Mouse (Mus musculus) midbrain, postnatal 0 days (tissue): ENCODE data around the gene Anapc2. TPM values are rescaled to one million over a fixed set of nuclear protein-coding genes. Genes with fewer than 3 reads are reported as not detected.

Experiments used
- ATAC-seq: fragments of 200-750 bp; cut with Nextera tagmentation; 2 replicates; pipeline ENCODE4 v1.8.0; 2017; ENCODE audit warnings: moderate number of reproducible peaks, mild to moderate bottlenecking, moderate TSS enrichment, moderate library complexity; ENCODE audit not compliant: low FRiP score
- DNase-seq: peaks from one replicate; pipeline ENCODE4 v3.0.0-alpha.2; 2015; ENCODE audit warnings: low spot score
- H3K27ac ChIP-seq: fragments of 300-500 bp; sonication (generic); 2 replicates; pipeline ENCODE4 v1.5.1; 2014; ENCODE audit warnings: low read depth, mild to moderate bottlenecking, low read length, mixed read lengths
- H3K27me3 ChIP-seq: fragments of 300-500 bp; sonication (generic); 2 replicates; pipeline ENCODE4 v1.6.1; 2014; ENCODE audit warnings: low read length, control low read depth, mixed read lengths; ENCODE audit not compliant: insufficient read depth
- H3K36me3 ChIP-seq: fragments of 300-500 bp; sonication (generic); 2 replicates; pipeline ENCODE4 v1.6.1; 2014; ENCODE audit warnings: low read length, control low read depth, mixed read lengths; ENCODE audit not compliant: insufficient read depth
- H3K4me1 ChIP-seq: fragments of 300-500 bp; sonication (generic); 2 replicates; pipeline ENCODE4 v1.6.1; 2014; ENCODE audit warnings: mild to moderate bottlenecking, control low read depth, antibody characterized with exemption, low read length, mixed read lengths; ENCODE audit not compliant: insufficient read depth
- H3K4me2 ChIP-seq: fragments of 300-500 bp; sonication (generic); 2 replicates; pipeline ENCODE4 v1.6.1; 2014; ENCODE audit warnings: low read depth, mild to moderate bottlenecking, low read length, mixed read lengths; ENCODE audit not compliant: poor library complexity, severe bottlenecking
- H3K4me3 ChIP-seq: fragments of 300-500 bp; sonication (generic); 2 replicates; pipeline ENCODE4 v1.5.1; 2014; ENCODE audit warnings: low read depth, mild to moderate bottlenecking, low read length, moderate library complexity
- H3K9ac ChIP-seq: fragments of 300-500 bp; sonication (generic); replicated peaks from 2 replicates; pipeline ENCODE4 v1.6.1; 2014; ENCODE audit warnings: mild to moderate bottlenecking, low read length, moderate library complexity, mixed read lengths; ENCODE audit not compliant: poor library complexity, severe bottlenecking
- H3K9me3 ChIP-seq: fragments of 300-500 bp; sonication (generic); 2 replicates; pipeline ENCODE4 v1.6.1; 2016; ENCODE audit warnings: low read length, control low read depth
- CTCF ChIP-seq: IDR thresholded peaks from 2 replicates; pipeline ENCODE4 v1.5.1; 2016; ENCODE audit warnings: antibody characterized with exemption, mild to moderate bottlenecking
- WGBS: fragments of 180-500 bp; shearing (Covaris S2); extraction: QIAGEN DNeasy Blood & Tissue Kit; methylation state at CpG from one replicate; pipeline ENCODE4 v1.1.7; 2014; 5-methylcytosine and 5-hydroxymethylcytosine counted together
- polyA plus RNA-seq: library from polyadenylated mRNA; unstranded; fragments of >200 nt; fragmentation: Nextera tagmentation; extraction: Ambion mirVana; gene quantifications from 2 replicates; pipeline ENCODE4 v1.2.1, GENCODE M21; 2015
- total RNA-seq: library from RNA; depleted of rRNA; stranded (reverse); fragments of >200 nt; gene quantifications from 2 replicates; pipeline ENCODE4 v1.2.3, GENCODE M21; 2014

The Anapc2 gene
- total and polyA plus RNA-seq, 2 experiments from 2014 or later: 35.0 to 103 TPM

- ATAC-seq: peak; percentile 31
These were observed 9.3 kb upstream of the Anapc2 start for GRCm38 (mm10) chr2:25262795-25263622.

GRCm38 (mm10) chr2:25263623-25264285 is 8.5 kb upstream of the Anapc2 start:
- Histone ChIP-seq H3K9me3 (no peaks in the 10 kb centered on the region), H3K27me3 (peaks cover 3% of the 10 kb centered on the region; the same call in 1 of the 2 replicates), H3K27ac (no peak overlapping the region), H3K36me3 (0 out of 2 replicates have a peak, but pooled peaks cover 7% of the 10 kb centered on the region), H3K4me1 (peaks cover 37% of the 10 kb centered on the region), H3K9ac (peak overlapping the region; percentile 65), H3K4me3 (peak overlapping the region; percentile 71), H3K4me2 (peak overlapping the region; percentile 100)
- DNase-seq: no peak
- no peak for ATAC-seq
- 23% methylated on average over 12 of the region's 12 CpGs for WGBS
- no peak for TF ChIP-seq CTCF

More at GRCm38 (mm10) chr2:25262795-25263622, 9.3 kb upstream of the Anapc2 start:
- Histone ChIP-seq H3K4me3 (peak overlapping the region; percentile 71), H3K4me2 (peak overlapping the region; percentile 100), H3K36me3 (0 out of 2 replicates have a peak, but pooled peaks cover 6% of the 10 kb centered on the region), H3K9me3 (no peaks in the 10 kb centered on the region), H3K27me3 (peaks cover 3% of the 10 kb centered on the region; the same call in 1 of the 2 replicates), H3K9ac (peak overlapping the region; percentile 65), H3K4me1 (peaks cover 37% of the 10 kb centered on the region), H3K27ac (peak overlapping the region; percentile 67; the same call in 1 of the 2 replicates)
- no peak for TF ChIP-seq CTCF
- peak; percentile 49 for DNase-seq
- WGBS: under 1% methylated on average over 77 of the region's 82 CpGs

DNA sequence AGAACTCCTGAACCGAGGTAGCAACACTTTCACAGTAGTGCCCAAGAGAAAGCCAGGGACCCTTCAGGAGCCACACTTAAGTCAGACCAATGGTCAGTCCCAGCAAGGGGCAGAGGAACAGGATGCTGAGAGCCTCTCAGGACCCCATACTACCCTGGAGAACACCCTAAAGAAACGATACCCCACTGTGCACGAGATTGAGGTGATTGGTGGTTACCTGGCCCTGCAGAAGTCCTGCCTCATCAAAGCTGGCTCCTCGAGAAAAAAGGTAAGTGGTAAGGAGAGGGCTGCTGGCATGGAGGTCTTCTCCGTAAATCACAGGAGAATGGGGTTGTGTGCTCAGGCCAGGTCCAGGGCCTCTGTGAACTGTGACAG is 8.0 kb upstream of the Anapc2 start:
- peaks cover 37% of the 10 kb centered on the region for H3K4me1 ChIP-seq
- 0 out of 2 replicates have a peak overlapping the region, but pooled peaks have one; percentile 65 for H3K9ac ChIP-seq
- DNase-seq: no peak
- no peak for ATAC-seq
- H3K4me2 ChIP-seq: peak overlapping the region; percentile 100
- no peaks in the 10 kb centered on the region for H3K9me3 ChIP-seq
- 77% methylated on average over 5 of the region's 5 CpGs for WGBS
- no peak overlapping the region for H3K27ac ChIP-seq
- peaks cover 10% of the 10 kb centered on the region for H3K36me3 ChIP-seq
- peak overlapping the region; percentile 71 for H3K4me3 ChIP-seq
- no peak for TF ChIP-seq CTCF
- peaks cover 3% of the 10 kb centered on the region; the same call in 1 of the 2 replicates for H3K27me3 ChIP-seq

DNA sequence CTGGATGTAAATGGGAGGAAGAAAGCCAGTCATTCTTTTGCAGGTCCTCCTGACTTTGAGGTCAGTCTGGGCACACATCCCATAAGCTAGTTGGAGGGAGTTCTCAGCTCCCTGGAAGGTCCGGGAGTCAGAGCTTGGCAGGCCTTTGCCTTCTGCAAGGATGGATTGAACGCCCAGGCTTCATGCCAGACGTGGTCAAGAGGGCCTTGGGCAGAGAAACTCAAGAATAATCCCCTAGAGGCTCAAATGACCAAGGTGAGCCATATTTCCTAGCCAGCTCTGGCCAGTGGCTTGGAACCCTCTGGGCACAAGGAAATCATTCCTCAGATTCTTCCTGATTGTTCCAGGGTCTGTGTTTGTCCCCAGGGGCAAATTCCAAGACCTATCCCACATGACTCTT is 7.4 kb upstream of the Anapc2 start:
- H3K9me3 ChIP-seq: no peaks in the 10 kb centered on the region
- H3K27ac ChIP-seq: no peak overlapping the region
- ATAC-seq (no peak), DNase-seq (peak; percentile 47)
- no peak for TF ChIP-seq CTCF
- H3K4me2 ChIP-seq: peak overlapping the region; percentile 100
- peaks cover 16% of the 10 kb centered on the region for H3K36me3 ChIP-seq
- peaks cover 3% of the 10 kb centered on the region; the same call in 1 of the 2 replicates for H3K27me3 ChIP-seq
- 75% methylated on average over 3 of the region's 3 CpGs for WGBS
- peaks cover 37% of the 10 kb centered on the region for H3K4me1 ChIP-seq
- H3K4me3 ChIP-seq: no peak overlapping the region; the same call in 1 of the 2 replicates
- H3K9ac ChIP-seq: no peak overlapping the region

DNA sequence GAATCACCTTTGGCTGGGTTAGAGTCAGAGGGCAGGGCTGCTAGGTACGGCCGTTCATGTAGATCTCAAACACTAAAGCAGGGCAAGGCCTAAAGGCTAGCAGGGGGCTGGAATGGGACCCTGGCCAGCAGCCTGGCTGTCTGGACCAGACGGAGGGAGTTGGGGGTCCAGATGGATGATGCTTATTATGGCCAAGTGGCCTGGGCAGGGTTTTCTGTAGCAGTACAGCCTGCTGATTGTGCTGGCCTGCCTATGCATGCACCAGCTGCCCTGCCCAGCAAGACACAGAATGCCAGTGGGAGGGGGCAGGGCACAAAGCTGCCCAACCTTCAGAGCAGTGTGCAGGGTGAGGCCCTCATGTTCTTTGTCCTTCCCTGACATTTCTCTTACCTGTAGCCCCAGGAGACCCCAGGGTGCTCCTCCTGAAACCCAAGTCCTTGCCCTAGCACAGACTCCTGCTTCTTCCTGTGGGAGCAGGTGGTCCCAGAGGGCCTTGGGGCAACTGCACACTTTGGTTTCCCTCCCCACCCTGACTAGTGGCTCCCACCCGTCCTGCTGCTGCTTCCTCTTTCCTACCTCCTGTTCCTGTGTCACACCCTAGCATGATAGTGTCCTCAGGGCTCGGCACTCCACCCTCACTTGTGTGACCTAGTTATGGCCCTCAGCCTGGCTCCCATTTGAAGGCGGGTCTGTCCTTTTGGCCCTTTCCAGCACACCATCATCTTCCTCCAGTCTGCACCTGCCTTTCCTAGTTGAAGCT is 6.2 kb upstream of the Anapc2 start:
- H3K4me1 ChIP-seq: peaks cover 40% of the 10 kb centered on the region
- H3K4me2 ChIP-seq: peak overlapping the region; percentile 41
- peaks cover 3% of the 10 kb centered on the region; the same call in 1 of the 2 replicates for H3K27me3 ChIP-seq
- no peak for ATAC-seq
- H3K27ac ChIP-seq: no peak overlapping the region
- TF ChIP-seq CTCF: no peak
- 0 out of 2 replicates have a peak overlapping the region, but pooled peaks have one; percentile 26 for H3K9ac ChIP-seq
- H3K9me3 ChIP-seq: no peaks in the 10 kb centered on the region
- DNase-seq: peak; percentile 85
- H3K36me3 ChIP-seq: peaks cover 27% of the 10 kb centered on the region
- WGBS: 67% methylated on average over 6 of the region's 6 CpGs
- H3K4me3 ChIP-seq: peak overlapping the region; percentile 9; the same call in 1 of the 2 replicates
